Mouse (Mus musculus): ENCODE measurements around the gene Rnf216. TPM values are rescaled to one million over a fixed set of nuclear protein-coding genes. Genes with fewer than 3 reads are reported as not detected.

Gene Rnf216
- polyA plus RNA-seq, 1 experiment from 2014 or later = 27.2 TPM

- no peak overlapping the region for H3K4me2 ChIP-seq (ENCODE audit: low read length)
- WGBS = 94% methylated on average over 2 of the region's 2 CpGs
- H3K4me1 ChIP-seq (ENCODE audit: control insufficient read depth, insufficient read depth, low read depth, low read length) = no peaks in the 10 kb centered on the region
- peaks cover 22% of the 10 kb centered on the region for H3K36me3 ChIP-seq (ENCODE audit: control insufficient read depth, insufficient read depth, low read length)
- H3K9ac ChIP-seq (ENCODE audit: low read depth, low read length) = no peak overlapping the region
- H3K27me3 ChIP-seq (replicated peaks; ENCODE audit: control insufficient read depth, insufficient read depth, low read length) = no peaks in the 10 kb centered on the region
- ATAC-seq = no peak
- no peaks in the 10 kb centered on the region for H3K9me3 ChIP-seq (ENCODE audit: control insufficient read depth, low read length)
- no peak overlapping the region for H3K4me3 ChIP-seq (ENCODE audit: low read length)
- H3K27ac ChIP-seq (ENCODE audit: low read depth, low read length) = no peak overlapping the region
These were observed 36.8 kb downstream of the Rnf216 start for GRCm38 (mm10) chr5:143075987-143076386.

- peaks cover 12% of the 10 kb centered on the region for H3K36me3 ChIP-seq (ENCODE audit: control insufficient read depth, insufficient read depth, low read length)
These were observed 43.7 kb downstream of the Rnf216 start for GRCm38 (mm10) chr5:143069048-143069447.

GRCm38 (mm10) chr5:143068382-143068781 lies 44.4 kb downstream of the Rnf216 start:
- no peak overlapping the region for H3K4me2 ChIP-seq (ENCODE audit: low read length)
- H3K9me3 ChIP-seq (ENCODE audit: control insufficient read depth, low read length) = no peaks in the 10 kb centered on the region
- H3K27me3 ChIP-seq (replicated peaks; ENCODE audit: control insufficient read depth, insufficient read depth, low read length) = no peaks in the 10 kb centered on the region
- H3K36me3 ChIP-seq (ENCODE audit: control insufficient read depth, insufficient read depth, low read length) = peaks cover 12% of the 10 kb centered on the region
- peaks cover 5% of the 10 kb centered on the region for H3K4me1 ChIP-seq (ENCODE audit: control insufficient read depth, insufficient read depth, low read depth, low read length)
- no peak overlapping the region for H3K27ac ChIP-seq (ENCODE audit: low read depth, low read length)
- H3K9ac ChIP-seq (ENCODE audit: low read depth, low read length) = no peak overlapping the region
- ATAC-seq = no peak
- 89% methylated on average over 3 of the region's 3 CpGs for WGBS
- no peak overlapping the region for H3K4me3 ChIP-seq (ENCODE audit: low read length)

More at GRCm38 (mm10) chr5:143069048-143069447, 43.7 kb downstream of the Rnf216 start:
- no peaks in the 10 kb centered on the region for H3K9me3 ChIP-seq (ENCODE audit: control insufficient read depth, low read length)
- H3K4me3 ChIP-seq (ENCODE audit: low read length) = no peak overlapping the region
- H3K27me3 ChIP-seq (replicated peaks; ENCODE audit: control insufficient read depth, insufficient read depth, low read length) = no peaks in the 10 kb centered on the region
- no peak overlapping the region for H3K9ac ChIP-seq (ENCODE audit: low read depth, low read length)
- H3K4me1 ChIP-seq (ENCODE audit: control insufficient read depth, insufficient read depth, low read depth, low read length) = peaks cover 5% of the 10 kb centered on the region
- ATAC-seq = no peak
- 96% methylated on average over 2 of the region's 2 CpGs for WGBS
- H3K4me2 ChIP-seq (ENCODE audit: low read length) = no peak overlapping the region
- H3K27ac ChIP-seq (ENCODE audit: low read depth, low read length) = no peak overlapping the region

GRCm38 (mm10) chr5:143066551-143066958 lies 46.2 kb downstream of the Rnf216 start:
- WGBS = 5% methylated on average over 1 of the region's 1 CpGs
- ATAC-seq = 0 out of 2 replicates have a peak, but pooled peaks have one; percentile 42
- Histone ChIP-seq H3K27me3 (replicated peaks; ENCODE audit: control insufficient read depth, insufficient read depth, low read length) (no peaks in the 10 kb centered on the region), H3K9ac (ENCODE audit: low read depth, low read length) (no peak overlapping the region), H3K36me3 (ENCODE audit: control insufficient read depth, insufficient read depth, low read length) (peaks cover 12% of the 10 kb centered on the region), H3K27ac (ENCODE audit: low read depth, low read length) (0 out of 2 replicates have a peak overlapping the region, but pooled peaks have one; percentile 44), H3K4me2 (ENCODE audit: low read length) (no peak overlapping the region), H3K4me3 (ENCODE audit: low read length) (no peak overlapping the region), H3K4me1 (ENCODE audit: control insufficient read depth, insufficient read depth, low read depth, low read length) (peaks cover 5% of the 10 kb centered on the region), H3K9me3 (ENCODE audit: control insufficient read depth, low read length) (no peaks in the 10 kb centered on the region)

- no peak overlapping the region for H3K9ac ChIP-seq (ENCODE audit: low read depth, low read length)
- H3K4me2 ChIP-seq (ENCODE audit: low read length) = no peak overlapping the region
- no peaks in the 10 kb centered on the region for H3K9me3 ChIP-seq (ENCODE audit: control insufficient read depth, low read length)
- ATAC-seq = no peak
- H3K4me1 ChIP-seq (ENCODE audit: control insufficient read depth, insufficient read depth, low read depth, low read length) = peaks cover 10% of the 10 kb centered on the region
- H3K27me3 ChIP-seq (replicated peaks; ENCODE audit: control insufficient read depth, insufficient read depth, low read length) = no peaks in the 10 kb centered on the region
- WGBS = 100% methylated on average over 1 of the region's 1 CpGs
- no peak overlapping the region for H3K4me3 ChIP-seq (ENCODE audit: low read length)
- H3K36me3 ChIP-seq (ENCODE audit: control insufficient read depth, insufficient read depth, low read length) = peaks cover 12% of the 10 kb centered on the region
- 0 out of 2 replicates have a peak overlapping the region, but pooled peaks have one; percentile 44 for H3K27ac ChIP-seq (ENCODE audit: low read depth, low read length)
These were observed 46.7 kb downstream of the Rnf216 start for GRCm38 (mm10) chr5:143066096-143066495.

- H3K4me1 ChIP-seq (ENCODE audit: control insufficient read depth, insufficient read depth, low read depth, low read length) = peaks cover 13% of the 10 kb centered on the region
- no peak for ATAC-seq
- 64% methylated on average over 2 of the region's 2 CpGs for WGBS
- peak overlapping the region; percentile 51 for H3K27ac ChIP-seq (ENCODE audit: low read depth, low read length)
- H3K4me3 ChIP-seq (ENCODE audit: low read length) = no peak overlapping the region
- H3K9ac ChIP-seq (ENCODE audit: low read depth, low read length) = no peak overlapping the region
- no peaks in the 10 kb centered on the region for H3K9me3 ChIP-seq (ENCODE audit: control insufficient read depth, low read length)
- H3K4me2 ChIP-seq (ENCODE audit: low read length) = no peak overlapping the region
- H3K36me3 ChIP-seq (ENCODE audit: control insufficient read depth, insufficient read depth, low read length) = peaks cover 12% of the 10 kb centered on the region
- no peaks in the 10 kb centered on the region for H3K27me3 ChIP-seq (replicated peaks; ENCODE audit: control insufficient read depth, insufficient read depth, low read length)
These were observed 47.6 kb downstream of the Rnf216 start for GRCm38 (mm10) chr5:143065230-143065629.

- Histone ChIP-seq H3K27me3 (replicated peaks; ENCODE audit: control insufficient read depth, insufficient read depth, low read length) (no peaks in the 10 kb centered on the region), H3K4me1 (ENCODE audit: control insufficient read depth, insufficient read depth, low read depth, low read length) (peaks cover 18% of the 10 kb centered on the region)
- ATAC-seq = no peak
These were observed 50.5 kb downstream of the Rnf216 start for GRCm38 (mm10) chr5:143062251-143062650.

GRCm38 (mm10) chr5:143061511-143061910 lies 51.3 kb downstream of the Rnf216 start:
- no peaks in the 10 kb centered on the region for H3K9me3 ChIP-seq (ENCODE audit: control insufficient read depth, low read length)
- H3K4me3 ChIP-seq (ENCODE audit: low read length) = no peak overlapping the region
- H3K4me1 ChIP-seq (ENCODE audit: control insufficient read depth, insufficient read depth, low read depth, low read length) = peaks cover 18% of the 10 kb centered on the region
- no peaks in the 10 kb centered on the region for H3K36me3 ChIP-seq (ENCODE audit: control insufficient read depth, insufficient read depth, low read length)
- H3K9ac ChIP-seq (ENCODE audit: low read depth, low read length) = peak overlapping the region; percentile 20; the same call in 1 of the 2 replicates
- H3K27ac ChIP-seq (ENCODE audit: low read depth, low read length) = peak overlapping the region; percentile 82
- ATAC-seq = peak; percentile 88
- 46% methylated on average over 3 of the region's 3 CpGs for WGBS
- H3K27me3 ChIP-seq (replicated peaks; ENCODE audit: control insufficient read depth, insufficient read depth, low read length) = no peaks in the 10 kb centered on the region
- no peak overlapping the region for H3K4me2 ChIP-seq (ENCODE audit: low read length)

More at GRCm38 (mm10) chr5:143062251-143062650, 50.5 kb downstream of the Rnf216 start:
- H3K27ac ChIP-seq (ENCODE audit: low read depth, low read length) = peak overlapping the region; percentile 11; the same call in 1 of the 2 replicates
- H3K9me3 ChIP-seq (ENCODE audit: control insufficient read depth, low read length) = no peaks in the 10 kb centered on the region
- 83% methylated on average over 3 of the region's 3 CpGs for WGBS
- H3K4me2 ChIP-seq (ENCODE audit: low read length) = no peak overlapping the region
- no peak overlapping the region for H3K4me3 ChIP-seq (ENCODE audit: low read length)
- H3K9ac ChIP-seq (ENCODE audit: low read depth, low read length) = no peak overlapping the region
- no peaks in the 10 kb centered on the region for H3K36me3 ChIP-seq (ENCODE audit: control insufficient read depth, insufficient read depth, low read length)

GRCm38 (mm10) chr5:143060774-143061385 lies 51.9 kb downstream of the Rnf216 start:
- Histone ChIP-seq H3K36me3 (ENCODE audit: control insufficient read depth, insufficient read depth, low read length) (no peaks in the 10 kb centered on the region), H3K9ac (ENCODE audit: low read depth, low read length) (peak overlapping the region; percentile 20; the same call in 1 of the 2 replicates), H3K4me1 (ENCODE audit: control insufficient read depth, insufficient read depth, low read depth, low read length) (peaks cover 12% of the 10 kb centered on the region), H3K4me3 (ENCODE audit: low read length) (no peak overlapping the region), H3K9me3 (ENCODE audit: control insufficient read depth, low read length) (no peaks in the 10 kb centered on the region), H3K4me2 (ENCODE audit: low read length) (no peak overlapping the region), H3K27ac (ENCODE audit: low read depth, low read length) (peak overlapping the region; percentile 82), H3K27me3 (replicated peaks; ENCODE audit: control insufficient read depth, insufficient read depth, low read length) (no peaks in the 10 kb centered on the region)
- ATAC-seq = peak; percentile 56
- WGBS = 10% methylated on average over 2 of the region's 2 CpGs

Measured in hindbrain, embryonic 16.5 days (tissue).